Mouse (Mus musculus): ENCODE measurements around the gene Grid2. TPM values are rescaled to one million over a fixed set of nuclear protein-coding genes. Genes with fewer than 3 reads are reported as not detected.

Gene Grid2
- polyA plus RNA-seq, 1 experiment from 2014 or later, result 0.31 TPM

- Histone ChIP-seq H3K27me3 (ENCODE audit: control insufficient read depth, insufficient read depth, low read length) (no peaks in the 10 kb centered on the region), H3K4me2 (ENCODE audit: low read depth, low read length) (no peak overlapping the region), H3K9ac (replicated peaks; ENCODE audit: low read length) (no peak overlapping the region), H3K4me3 (ENCODE audit: low read depth, low read length) (no peak overlapping the region), H3K36me3 (replicated peaks; ENCODE audit: control insufficient read depth, insufficient read depth, low read depth, low read length) (no peaks in the 10 kb centered on the region), H3K27ac (replicated peaks; ENCODE audit: low read depth, low read length) (no peak overlapping the region), H3K4me1 (ENCODE audit: control insufficient read depth, insufficient read depth, low read length) (no peaks in the 10 kb centered on the region), H3K9me3 (replicated peaks; ENCODE audit: control insufficient read depth, low read length) (no peaks in the 10 kb centered on the region)
- no peak for DNase-seq (ENCODE audit: low spot score)
- WGBS, result 59% methylated on average over 3 of the region's 3 CpGs
- ATAC-seq (replicated peaks; ENCODE audit: insufficient number of reproducible peaks, low FRiP score, low TSS enrichment, low read depth), result no peak
Measured at GRCm38 (mm10) chr6:63342438-63343004, 86.8 kb downstream of the Grid2 start.

- Histone ChIP-seq H3K36me3 (replicated peaks; ENCODE audit: control insufficient read depth, insufficient read depth, low read depth, low read length) (no peaks in the 10 kb centered on the region), H3K9ac (replicated peaks; ENCODE audit: low read length) (no peak overlapping the region), H3K4me3 (ENCODE audit: low read depth, low read length) (no peak overlapping the region), H3K27me3 (ENCODE audit: control insufficient read depth, insufficient read depth, low read length) (no peaks in the 10 kb centered on the region), H3K4me2 (ENCODE audit: low read depth, low read length) (no peak overlapping the region), H3K9me3 (replicated peaks; ENCODE audit: control insufficient read depth, low read length) (no peaks in the 10 kb centered on the region), H3K27ac (replicated peaks; ENCODE audit: low read depth, low read length) (no peak overlapping the region), H3K4me1 (ENCODE audit: control insufficient read depth, insufficient read depth, low read length) (no peaks in the 10 kb centered on the region)
- ATAC-seq (replicated peaks; ENCODE audit: insufficient number of reproducible peaks, low FRiP score, low TSS enrichment, low read depth) (no peak), DNase-seq (ENCODE audit: low spot score) (no peak)
- 88% methylated on average over 1 of the region's 1 CpGs for WGBS
Measured at GRCm38 (mm10) chr6:63347015-63347414, 91.3 kb downstream of the Grid2 start.

- ATAC-seq (replicated peaks; ENCODE audit: insufficient number of reproducible peaks, low FRiP score, low TSS enrichment, low read depth), result no peak
Measured at GRCm38 (mm10) chr6:63381061-63381611, 125.5 kb downstream of the Grid2 start.

GRCm38 (mm10) chr6:63401698-63402097, 146.0 kb downstream of the Grid2 start:
- no peaks in the 10 kb centered on the region for H3K36me3 ChIP-seq (replicated peaks; ENCODE audit: control insufficient read depth, insufficient read depth, low read depth, low read length)
- H3K4me3 ChIP-seq (ENCODE audit: low read depth, low read length), result no peak overlapping the region
- 76% methylated on average over 3 of the region's 3 CpGs for WGBS
- no peaks in the 10 kb centered on the region for H3K4me1 ChIP-seq (ENCODE audit: control insufficient read depth, insufficient read depth, low read length)
- H3K27me3 ChIP-seq (ENCODE audit: control insufficient read depth, insufficient read depth, low read length), result no peaks in the 10 kb centered on the region
- H3K4me2 ChIP-seq (ENCODE audit: low read depth, low read length), result no peak overlapping the region
- H3K27ac ChIP-seq (replicated peaks; ENCODE audit: low read depth, low read length), result no peak overlapping the region
- DNase-seq (ENCODE audit: low spot score) (no peak), ATAC-seq (replicated peaks; ENCODE audit: insufficient number of reproducible peaks, low FRiP score, low TSS enrichment, low read depth) (no peak)
- no peak overlapping the region for H3K9ac ChIP-seq (replicated peaks; ENCODE audit: low read length)
- H3K9me3 ChIP-seq (replicated peaks; ENCODE audit: control insufficient read depth, low read length), result no peaks in the 10 kb centered on the region

More at GRCm38 (mm10) chr6:63381061-63381611, 125.5 kb downstream of the Grid2 start:
- DNase-seq (ENCODE audit: low spot score), result no peak
- 77% methylated on average over 1 of the region's 1 CpGs for WGBS
- Histone ChIP-seq H3K27me3 (ENCODE audit: control insufficient read depth, insufficient read depth, low read length) (no peaks in the 10 kb centered on the region), H3K27ac (replicated peaks; ENCODE audit: low read depth, low read length) (no peak overlapping the region), H3K9me3 (replicated peaks; ENCODE audit: control insufficient read depth, low read length) (no peaks in the 10 kb centered on the region), H3K4me3 (ENCODE audit: low read depth, low read length) (no peak overlapping the region), H3K4me1 (ENCODE audit: control insufficient read depth, insufficient read depth, low read length) (no peaks in the 10 kb centered on the region), H3K9ac (replicated peaks; ENCODE audit: low read length) (no peak overlapping the region), H3K36me3 (replicated peaks; ENCODE audit: control insufficient read depth, insufficient read depth, low read depth, low read length) (no peaks in the 10 kb centered on the region), H3K4me2 (ENCODE audit: low read depth, low read length) (no peak overlapping the region)

GRCm38 (mm10) chr6:63417534-63417933, 161.9 kb downstream of the Grid2 start:
- no peaks in the 10 kb centered on the region for H3K36me3 ChIP-seq (replicated peaks; ENCODE audit: control insufficient read depth, insufficient read depth, low read depth, low read length)
- 91% methylated on average over 1 of the region's 1 CpGs for WGBS
- no peaks in the 10 kb centered on the region for H3K9me3 ChIP-seq (replicated peaks; ENCODE audit: control insufficient read depth, low read length)
- no peak overlapping the region for H3K9ac ChIP-seq (replicated peaks; ENCODE audit: low read length)
- DNase-seq (ENCODE audit: low spot score) (no peak), ATAC-seq (replicated peaks; ENCODE audit: insufficient number of reproducible peaks, low FRiP score, low TSS enrichment, low read depth) (no peak)
- no peak overlapping the region for H3K4me2 ChIP-seq (ENCODE audit: low read depth, low read length)
- no peaks in the 10 kb centered on the region for H3K4me1 ChIP-seq (ENCODE audit: control insufficient read depth, insufficient read depth, low read length)
- no peaks in the 10 kb centered on the region for H3K27me3 ChIP-seq (ENCODE audit: control insufficient read depth, insufficient read depth, low read length)
- H3K27ac ChIP-seq (replicated peaks; ENCODE audit: low read depth, low read length), result no peak overlapping the region
- H3K4me3 ChIP-seq (ENCODE audit: low read depth, low read length), result no peak overlapping the region

- H3K4me1 ChIP-seq (ENCODE audit: control insufficient read depth, insufficient read depth, low read length), result no peaks in the 10 kb centered on the region
- H3K36me3 ChIP-seq (replicated peaks; ENCODE audit: control insufficient read depth, insufficient read depth, low read depth, low read length), result no peaks in the 10 kb centered on the region
- no peak for DNase-seq (ENCODE audit: low spot score)
- no peak for ATAC-seq (replicated peaks; ENCODE audit: insufficient number of reproducible peaks, low FRiP score, low TSS enrichment, low read depth)
- WGBS, result 70% methylated on average over 2 of the region's 2 CpGs
- H3K9ac ChIP-seq (replicated peaks; ENCODE audit: low read length), result no peak overlapping the region
- H3K4me2 ChIP-seq (ENCODE audit: low read depth, low read length), result no peak overlapping the region
- H3K9me3 ChIP-seq (replicated peaks; ENCODE audit: control insufficient read depth, low read length), result no peaks in the 10 kb centered on the region
- H3K27me3 ChIP-seq (ENCODE audit: control insufficient read depth, insufficient read depth, low read length), result no peaks in the 10 kb centered on the region
- H3K4me3 ChIP-seq (ENCODE audit: low read depth, low read length), result no peak overlapping the region
- no peak overlapping the region for H3K27ac ChIP-seq (replicated peaks; ENCODE audit: low read depth, low read length)
Measured at GRCm38 (mm10) chr6:63432751-63433150, 177.1 kb downstream of the Grid2 start.

- Histone ChIP-seq H3K9me3 (replicated peaks; ENCODE audit: control insufficient read depth, low read length) (no peaks in the 10 kb centered on the region), H3K36me3 (replicated peaks; ENCODE audit: control insufficient read depth, insufficient read depth, low read depth, low read length) (no peaks in the 10 kb centered on the region), H3K4me3 (ENCODE audit: low read depth, low read length) (no peak overlapping the region), H3K4me2 (ENCODE audit: low read depth, low read length) (no peak overlapping the region), H3K4me1 (ENCODE audit: control insufficient read depth, insufficient read depth, low read length) (no peaks in the 10 kb centered on the region), H3K9ac (replicated peaks; ENCODE audit: low read length) (no peak overlapping the region), H3K27me3 (ENCODE audit: control insufficient read depth, insufficient read depth, low read length) (no peaks in the 10 kb centered on the region), H3K27ac (replicated peaks; ENCODE audit: low read depth, low read length) (no peak overlapping the region)
- ATAC-seq (replicated peaks; ENCODE audit: insufficient number of reproducible peaks, low FRiP score, low TSS enrichment, low read depth) (no peak), DNase-seq (ENCODE audit: low spot score) (no peak)
- WGBS, result 80% methylated on average over 2 of the region's 2 CpGs
Measured at GRCm38 (mm10) chr6:63448175-63448574, 192.5 kb downstream of the Grid2 start.

- Histone ChIP-seq H3K4me3 (ENCODE audit: low read depth, low read length) (no peak overlapping the region), H3K4me1 (ENCODE audit: control insufficient read depth, insufficient read depth, low read length) (no peaks in the 10 kb centered on the region), H3K9ac (replicated peaks; ENCODE audit: low read length) (no peak overlapping the region), H3K27ac (replicated peaks; ENCODE audit: low read depth, low read length) (no peak overlapping the region), H3K4me2 (ENCODE audit: low read depth, low read length) (no peak overlapping the region), H3K36me3 (replicated peaks; ENCODE audit: control insufficient read depth, insufficient read depth, low read depth, low read length) (no peaks in the 10 kb centered on the region), H3K27me3 (ENCODE audit: control insufficient read depth, insufficient read depth, low read length) (no peaks in the 10 kb centered on the region), H3K9me3 (replicated peaks; ENCODE audit: control insufficient read depth, low read length) (no peaks in the 10 kb centered on the region)
- ATAC-seq (replicated peaks; ENCODE audit: insufficient number of reproducible peaks, low FRiP score, low TSS enrichment, low read depth) (no peak), DNase-seq (ENCODE audit: low spot score) (no peak)
- 89% methylated on average over 1 of the region's 1 CpGs for WGBS
Measured at GRCm38 (mm10) chr6:63482141-63482540, 226.5 kb downstream of the Grid2 start.
